ENCODE assay signal across 11 mouse cellular contexts in genomic region chr9:37400585-37400984, GRCm38 (mm10). TPM values are rescaled to one million over a fixed set of nuclear protein-coding genes. Genes with fewer than 3 reads are reported as not detected.
DNase-seq lines count a peak whose midpoint lies in the region; ATAC-seq and TF ChIP-seq lines count a peak whose summit lies in the region.
"Had no signal": no experiment of that assay in that cellular context is flagged by ENCODE, and none has a peak within 500 bp of the region (broad histone marks: within the 10 kb centered on the region; RNA-seq: fewer than 3 reads in every experiment).

No protein-coding gene starts in this region.

- no peak overlapping the region for H3K4me2 ChIP-seq in heart, postnatal 0 days (ENCODE audit: low read depth, low read length)
- no peak overlapping the region for H3K4me2 ChIP-seq in forebrain, embryonic 11.5 days (ENCODE audit: low read depth, low read length, severe bottlenecking)
- H3K4me2 ChIP-seq in forebrain, embryonic 13.5 days = no peak overlapping the region
- H3K4me2 ChIP-seq: embryonic facial prominence, embryonic 12.5 days had no signal

- H3K27ac ChIP-seq in heart, postnatal 0 days (ENCODE audit: low read depth) = peak overlapping the region; percentile 83
- no peak overlapping the region for H3K27ac ChIP-seq in forebrain, embryonic 11.5 days (ENCODE audit: low read depth, low read length)
- H3K27ac ChIP-seq in forebrain, embryonic 13.5 days = no peak overlapping the region
- H3K27ac ChIP-seq: embryonic facial prominence, embryonic 12.5 days had no signal

- H3K4me3 ChIP-seq in heart, postnatal 0 days (ENCODE audit: low read depth, low read length) = no peak overlapping the region
- no peak overlapping the region for H3K4me3 ChIP-seq in forebrain, embryonic 11.5 days (ENCODE audit: low read depth, low read length)
- H3K4me3 ChIP-seq in forebrain, embryonic 13.5 days = no peak overlapping the region
- H3K4me3 ChIP-seq: embryonic facial prominence, embryonic 12.5 days had no signal

- no peaks in the 10 kb centered on the region for H3K9me3 ChIP-seq in heart, postnatal 0 days (replicated peaks; ENCODE audit: control insufficient read depth, low read length)
- no peaks in the 10 kb centered on the region for H3K9me3 ChIP-seq in forebrain, embryonic 11.5 days (ENCODE audit: control insufficient read depth, low read length)
- H3K9me3 ChIP-seq in forebrain, embryonic 13.5 days (replicated peaks) = no peaks in the 10 kb centered on the region
- H3K9me3 ChIP-seq: embryonic facial prominence, embryonic 12.5 days had no signal

- no peaks in the 10 kb centered on the region for H3K36me3 ChIP-seq in heart, postnatal 0 days (replicated peaks; ENCODE audit: control insufficient read depth, insufficient read depth, low read length)
- no peaks in the 10 kb centered on the region for H3K36me3 ChIP-seq in forebrain, embryonic 11.5 days (ENCODE audit: control insufficient read depth, insufficient read depth, low read length)
- no peaks in the 10 kb centered on the region for H3K36me3 ChIP-seq in forebrain, embryonic 13.5 days (ENCODE audit: poor library complexity, severe bottlenecking)
- H3K36me3 ChIP-seq: embryonic facial prominence, embryonic 12.5 days had no signal

- peak; percentile 47; the same call in 1 of the 2 replicates for TF ChIP-seq EP300 in heart, postnatal 0 days (IDR thresholded peaks at IDR 0.05; ENCODE audit: low read depth)

- no peak overlapping the region for H3K9ac ChIP-seq in heart, postnatal 0 days (replicated peaks; ENCODE audit: low read depth, low read length)
- H3K9ac ChIP-seq in forebrain, embryonic 11.5 days (ENCODE audit: low read length) = no peak overlapping the region
- no peak overlapping the region for H3K9ac ChIP-seq in forebrain, embryonic 13.5 days
- H3K9ac ChIP-seq: embryonic facial prominence, embryonic 12.5 days had no signal

- no peaks in the 10 kb centered on the region for H3K27me3 ChIP-seq in heart, postnatal 0 days (ENCODE audit: control insufficient read depth, insufficient read depth, low read length)
- no peaks in the 10 kb centered on the region for H3K27me3 ChIP-seq in forebrain, embryonic 11.5 days (ENCODE audit: control insufficient read depth, insufficient read depth, low read length)
- H3K27me3 ChIP-seq in forebrain, embryonic 13.5 days = no peaks in the 10 kb centered on the region
- H3K27me3 ChIP-seq: embryonic facial prominence, embryonic 12.5 days had no signal

- peak; percentile 50 for DNase-seq in adrenal gland, adult 8-10 months
- DNase-seq in adrenal gland, postnatal 4 days (ENCODE audit: low spot score in 2 of 2) = no peak
- DNase-seq in adrenal gland, postnatal 10 days = peak; percentile 43
- DNase-seq in heart, postnatal 0 days (ENCODE audit: low spot score) = peak; percentile 43
- DNase-seq in lung, adult 18-20 months = peak; percentile 55 to 75
- no peak for DNase-seq in forebrain, embryonic 11.5 days (ENCODE audit: low spot score)

- ATAC-seq in heart, postnatal 0 days (ENCODE audit: insufficient read depth, low read depth) = peak; percentile 72
- ATAC-seq in forebrain, embryonic 11.5 days (replicated peaks; ENCODE audit: low FRiP score) = no peak
- no peak for ATAC-seq in forebrain, embryonic 13.5 days
- ATAC-seq in activated CD4-positive, CD25-positive, alpha-beta regulatory T cell, adult 4 months = no peak

- TF ChIP-seq CTCF in heart, postnatal 0 days (IDR thresholded peaks at IDR 0.05; ENCODE audit: low read depth) = no peak

- H3K4me1 ChIP-seq in heart, postnatal 0 days (ENCODE audit: control insufficient read depth, insufficient read depth) = no peaks in the 10 kb centered on the region; the same call in 1 of the 2 replicates
- H3K4me1 ChIP-seq in forebrain, embryonic 11.5 days (replicated peaks; ENCODE audit: control insufficient read depth, insufficient read depth, low read length) = no peaks in the 10 kb centered on the region
- H3K4me1 ChIP-seq in forebrain, embryonic 13.5 days = no peaks in the 10 kb centered on the region
- H3K4me1 ChIP-seq: embryonic facial prominence, embryonic 12.5 days had no signal

- WGBS in heart, postnatal 0 days = 59% methylated on average over 2 of the region's 2 CpGs
- WGBS in forebrain, embryonic 11.5 days = 80% methylated on average over 2 of the region's 2 CpGs
- WGBS in forebrain, embryonic 13.5 days = 50% methylated on average over 2 of the region's 2 CpGs

RNA-seq across cellular contexts. Expression of gene Robo4, which starts 1.1 kb away (rescaled TPM):
- 10 to 100 TPM; 24.3 to 37.8 (median 29.3) TPM for total RNA-seq in adrenal gland, adult 8-10 months (2022)
- 10 to 100 TPM; 31.3 to 32.9 TPM for total RNA-seq in adrenal gland, postnatal 4 days (2021)
- 10 to 100 TPM; 24.9 to 28.4 TPM for total RNA-seq in adrenal gland, postnatal 10 days (2021)
- total RNA-seq in heart, postnatal 0 days (2014; rRNA removed; ENCODE audit: low replicate concordance) = 29.5 and 44.2 TPM in 2 replicates
- 10.2 and 12.4 TPM in 2 replicates for polyA plus RNA-seq in heart, postnatal 0 days (2015; fragmentation: Nextera tagmentation; extraction: Ambion mirVana)
- 6.6 and 7.0 TPM in 2 replicates for polyA plus RNA-seq in forebrain, embryonic 11.5 days (2014; fragmentation: Nextera tagmentation; extraction: Ambion mirVana)
- polyA plus RNA-seq in forebrain, embryonic 13.5 days (2015; fragmentation: Nextera tagmentation; extraction: Ambion mirVana) = 3.1 and 4.2 TPM in 2 replicates
- polyA plus RNA-seq in activated CD4-positive, CD25-positive, alpha-beta regulatory T cell, adult 4 months (2017; shearing (Covaris generic)) = not detected
- total RNA-seq: neutrophil, adult 5-6 weeks had no signal

RNA-seq across cellular contexts. Expression of gene Robo3, which starts 32.5 kb away (rescaled TPM):
- 1 to 10 TPM; 1.3 to 2.1 (median 1.7) TPM for total RNA-seq in adrenal gland, adult 8-10 months (2022)
- 1 to 10 TPM in 1 of 2 experiments, under 1 TPM in 1; 0.56 to 1.0 TPM for total RNA-seq in adrenal gland, postnatal 4 days (2021)
- total RNA-seq in adrenal gland, postnatal 10 days (2021) = under 1 TPM; 0.45 to 0.72 TPM
- total RNA-seq in heart, postnatal 0 days (2014; rRNA removed; ENCODE audit: low replicate concordance) = not detected in 2 replicates
- polyA plus RNA-seq in heart, postnatal 0 days (2015; fragmentation: Nextera tagmentation; extraction: Ambion mirVana) = 0.12 and 0.18 TPM in 2 replicates
- polyA plus RNA-seq in forebrain, embryonic 11.5 days (2014; fragmentation: Nextera tagmentation; extraction: Ambion mirVana) = 19.5 and 19.6 TPM in 2 replicates
- 7.1 and 9.3 TPM in 2 replicates for polyA plus RNA-seq in forebrain, embryonic 13.5 days (2015; fragmentation: Nextera tagmentation; extraction: Ambion mirVana)
- not detected for polyA plus RNA-seq in activated CD4-positive, CD25-positive, alpha-beta regulatory T cell, adult 4 months (2017; shearing (Covaris generic))
- total RNA-seq: neutrophil, adult 5-6 weeks had no signal
- polyA plus RNA-seq: intestine, embryonic 14.5 days had no signal

RNA-seq across cellular contexts. Expression of gene Hepacam, which starts 33.4 kb away (rescaled TPM):
- under 1 TPM in 3 of 4 experiments, not detected in 1; 0.14 to 0.31 (median 0.30) TPM for total RNA-seq in adrenal gland, adult 8-10 months (2022)
- under 1 TPM; 0.31 to 0.45 TPM for total RNA-seq in adrenal gland, postnatal 4 days (2021)
- under 1 TPM; 0.21 to 0.33 TPM for total RNA-seq in adrenal gland, postnatal 10 days (2021)
- total RNA-seq in heart, postnatal 0 days (2014; rRNA removed; ENCODE audit: low replicate concordance) = 0.04 TPM in 1 of 2 replicates, not detected in the other
- polyA plus RNA-seq in heart, postnatal 0 days (2015; fragmentation: Nextera tagmentation; extraction: Ambion mirVana) = 0.03 and 0.10 TPM in 2 replicates
- 0.07 and 0.09 TPM in 2 replicates for polyA plus RNA-seq in forebrain, embryonic 11.5 days (2014; fragmentation: Nextera tagmentation; extraction: Ambion mirVana)
- polyA plus RNA-seq in forebrain, embryonic 13.5 days (2015; fragmentation: Nextera tagmentation; extraction: Ambion mirVana) = 0.44 and 0.49 TPM in 2 replicates
- not detected for polyA plus RNA-seq in activated CD4-positive, CD25-positive, alpha-beta regulatory T cell, adult 4 months (2017; shearing (Covaris generic))
- total RNA-seq: neutrophil, adult 5-6 weeks had no signal
- polyA plus RNA-seq: embryonic facial prominence, embryonic 12.5 days; intestine, embryonic 14.5 days had no signal

RNA-seq across cellular contexts. Expression of gene Ccdc15, which starts 52.4 kb away (rescaled TPM):
- 1 to 10 TPM; 2.8 to 5.3 (median 3.9) TPM for total RNA-seq in adrenal gland, adult 8-10 months (2022)
- 1 to 10 TPM; 6.0 TPM for total RNA-seq in adrenal gland, postnatal 4 days (2021)
- total RNA-seq in adrenal gland, postnatal 10 days (2021) = 1 to 10 TPM; 2.4 to 4.0 TPM
- total RNA-seq in heart, postnatal 0 days (2014; rRNA removed; ENCODE audit: low replicate concordance) = 0.99 and 4.4 TPM in 2 replicates
- 2.5 and 2.7 TPM in 2 replicates for polyA plus RNA-seq in heart, postnatal 0 days (2015; fragmentation: Nextera tagmentation; extraction: Ambion mirVana)
- polyA plus RNA-seq in forebrain, embryonic 11.5 days (2014; fragmentation: Nextera tagmentation; extraction: Ambion mirVana) = 9.0 and 10.0 TPM in 2 replicates
- 9.5 and 12.6 TPM in 2 replicates for polyA plus RNA-seq in forebrain, embryonic 13.5 days (2015; fragmentation: Nextera tagmentation; extraction: Ambion mirVana)
- polyA plus RNA-seq in activated CD4-positive, CD25-positive, alpha-beta regulatory T cell, adult 4 months (2017; shearing (Covaris generic)) = 1 to 10 TPM; 3.8 to 6.9 TPM

Comparison
In these comparisons a context has a peak if more than half of its experiments do, and no peak if none do; other contexts are left out.
1. DNase-seq: peak in adrenal gland, adult 8-10 months (single experiment), adrenal gland, postnatal 10 days (single experiment), heart, postnatal 0 days (single experiment) and lung, adult 18-20 months (2 of 2); none in adrenal gland, postnatal 4 days (0 of 2) and forebrain, embryonic 11.5 days (single experiment).